Mouse (Mus musculus) CH12.LX (cell line): ENCODE data around the gene Mmp24. TPM values are rescaled to one million over a fixed set of nuclear protein-coding genes. Genes with fewer than 3 reads are reported as not detected.

ENCODE experiments used
- DNase-seq: peaks from one replicate; pipeline ENCODE4 v3.0.0-alpha.2; 2013; ENCODE audit errors: extremely low read depth
- H3K27ac ChIP-seq: 2 replicates; pipeline ENCODE4 v1.5.1; 2012; ENCODE audit warnings: low read depth, mild to moderate bottlenecking, control low read depth, moderate library complexity; ENCODE audit not compliant: insufficient read depth
- H3K27me3 ChIP-seq: replicated peaks from 2 replicates; pipeline ENCODE3; 2012; ENCODE audit warnings: inconsistent platforms
- H3K36me3 ChIP-seq, 2 experiments: replicated peaks in 1 of 2; 2 replicates each; pipeline versions ENCODE3 to v1.6.1; 2012; ENCODE audit warnings: inconsistent platforms in 1 of 2, low read length in 1 of 2, mild to moderate bottlenecking in 1 of 2, mixed read lengths in 1 of 2, moderate library complexity in 1 of 2; ENCODE audit not compliant: control insufficient read depth in 1 of 2, insufficient read depth in 1 of 2
- H3K4me1 ChIP-seq, 2 experiments: 2 replicates each; pipeline ENCODE4 v1.6.1; 2012; ENCODE audit warnings: inconsistent platforms in 1 of 2, moderate library complexity in 1 of 2; ENCODE audit not compliant: insufficient read depth in 2 of 2, control insufficient read depth in 1 of 2
- H3K4me2 ChIP-seq: 2 replicates; pipeline ENCODE4 v1.6.1; 2012; ENCODE audit warnings: low read depth, mild to moderate bottlenecking, control low read depth; ENCODE audit not compliant: poor library complexity, insufficient read depth, severe bottlenecking
- H3K4me3 ChIP-seq, 3 experiments: fragments of 150-350 bp in 1 of 3; sonication (generic) in 1 of 3; replicated peaks in 1 of 3; 2 replicates each; pipeline versions ENCODE3 to v1.5.1; 2011 to 2012; ENCODE audit warnings: low read depth in 2 of 3, low read length in 2 of 3, mild to moderate bottlenecking in 2 of 3, moderate library complexity in 2 of 3, control low read depth in 1 of 3, improper control_type of control experiment in 1 of 3, inconsistent platforms in 1 of 3, mixed read lengths in 1 of 3; ENCODE audit not compliant: poor library complexity in 1 of 3
- H3K79me2 ChIP-seq: replicated peaks from 2 replicates; pipeline ENCODE4 v1.6.1; 2012; ENCODE audit warnings: mild to moderate bottlenecking, moderate library complexity; ENCODE audit not compliant: control insufficient read depth, poor library complexity, insufficient read depth, severe bottlenecking; ENCODE audit errors: extremely low read depth
- H3K9ac ChIP-seq: 2 replicates; pipeline ENCODE4 v1.6.1; 2012; ENCODE audit warnings: low read depth, mild to moderate bottlenecking, control low read depth, moderate library complexity; ENCODE audit not compliant: insufficient read depth
- H3K9me3 ChIP-seq: replicated peaks from 2 replicates; pipeline ENCODE3; 2012; ENCODE audit warnings: low read length, inconsistent platforms, mixed read lengths
- ELF1 ChIP-seq: IDR thresholded peaks from 2 replicates; pipeline ENCODE4 v1.6.1; 2014; ENCODE audit warnings: low read depth, mild to moderate bottlenecking, inconsistent platforms, low read length, improper control_type of control experiment
- GABPA ChIP-seq: IDR thresholded peaks from 2 replicates; pipeline ENCODE4 v1.6.1; 2012; ENCODE audit warnings: low read depth, low read length, improper control_type of control experiment, inconsistent platforms; ENCODE audit not compliant: insufficient replicate concordance
- JUN ChIP-seq: IDR thresholded peaks from 2 replicates; pipeline ENCODE4 v1.6.1; 2011; ENCODE audit warnings: low read depth, mild to moderate bottlenecking, low read length, improper control_type of control experiment, moderate library complexity; ENCODE audit not compliant: insufficient read depth
- JUND ChIP-seq: conservative IDR thresholded peaks from 2 replicates; pipeline ENCODE4 v1.6.1; 2011; ENCODE audit warnings: low read depth, low read length, improper control_type of control experiment
- KAT2A ChIP-seq: IDR thresholded peaks from 2 replicates; pipeline ENCODE4 v1.6.1; 2012; ENCODE audit warnings: low read length, improper control_type of control experiment, inconsistent platforms; ENCODE audit not compliant: insufficient replicate concordance
- MAX ChIP-seq: IDR thresholded peaks from 2 replicates; pipeline ENCODE4 v1.6.1; 2011; ENCODE audit warnings: low read length, improper control_type of control experiment
- MAZ ChIP-seq: IDR thresholded peaks from 2 replicates; pipeline ENCODE4 v1.6.1; 2012; ENCODE audit warnings: low read depth, mild to moderate bottlenecking, inconsistent platforms, low read length, improper control_type of control experiment, moderate library complexity
- MEF2A ChIP-seq: IDR thresholded peaks from 2 replicates; pipeline ENCODE4 v1.6.1; 2014; ENCODE audit warnings: low read depth, mild to moderate bottlenecking, inconsistent platforms, low read length, improper control_type of control experiment, borderline replicate concordance
- MXI1 ChIP-seq: IDR thresholded peaks from 2 replicates; pipeline ENCODE4 v1.6.1; 2011; ENCODE audit warnings: mild to moderate bottlenecking, low read depth, low read length, improper control_type of control experiment
- MYC ChIP-seq: IDR thresholded peaks from 2 replicates; pipeline ENCODE4 v1.6.1; 2011; ENCODE audit warnings: low read depth, mild to moderate bottlenecking, improper control_type of control experiment, low read length
- NELFE ChIP-seq: IDR thresholded peaks from 2 replicates; pipeline ENCODE4 v1.6.1; 2011; ENCODE audit warnings: low read depth, low read length, improper control_type of control experiment
- NRF1 ChIP-seq: IDR thresholded peaks from 2 replicates; pipeline ENCODE4 v1.6.1; 2014; ENCODE audit warnings: low read depth, mild to moderate bottlenecking, inconsistent platforms, low read length, improper control_type of control experiment, moderate library complexity
- PAX5 ChIP-seq: IDR thresholded peaks from 2 replicates; pipeline ENCODE4 v1.6.1; 2012; ENCODE audit warnings: low read length, inconsistent platforms, mixed read lengths
- POLR2AphosphoS2 ChIP-seq: IDR thresholded peaks from 2 replicates; pipeline ENCODE4 v1.6.1; 2011; ENCODE audit warnings: low read depth, low read length, improper control_type of control experiment
- RAD21 ChIP-seq: IDR thresholded peaks from 2 replicates; pipeline ENCODE4 v1.6.1; 2011; ENCODE audit warnings: low read depth, mild to moderate bottlenecking, low read length, improper control_type of control experiment, moderate library complexity
- RCOR1 ChIP-seq: conservative IDR thresholded peaks from 2 replicates; pipeline ENCODE4 v1.6.1; 2012; ENCODE audit warnings: low read depth, mild to moderate bottlenecking, inconsistent platforms, low read length, improper control_type of control experiment
- TBP ChIP-seq: conservative IDR thresholded peaks from 2 replicates; pipeline ENCODE4 v1.6.1; 2011; ENCODE audit warnings: low read depth, low read length, improper control_type of control experiment
- TCF12 ChIP-seq: IDR thresholded peaks from 2 replicates; pipeline ENCODE4 v1.6.1; 2014; ENCODE audit warnings: low read depth, mild to moderate bottlenecking, inconsistent platforms, low read length, improper control_type of control experiment
- UBTF ChIP-seq: IDR thresholded peaks from 2 replicates; pipeline ENCODE4 v1.6.1; 2012; ENCODE audit warnings: low read depth, mild to moderate bottlenecking, inconsistent platforms, low read length, improper control_type of control experiment, moderate library complexity
- dilution Hi-C: fragments of 300-500 bp; cut with MboI; formaldehyde crosslinking; loops from 2 replicates; pipeline ENCODE4 v1.14.3; 2020; ENCODE audit warnings: low sequenced_read_pairs; ENCODE audit not compliant: extremely low pct_unique_long_range_greater_than_20kb, extremely low pct_ligation_motif_present
- in situ Hi-C: fragments of 300-500 bp; cut with MboI; formaldehyde crosslinking; loops from 3 replicates; pipeline ENCODE4 v1.14.3; 2019; ENCODE audit warnings: low sequenced_read_pairs, low pct_ligation_motif_present, low pct_unique_long_range_greater_than_20kb, mixed read lengths
- polyA plus RNA-seq: library from polyadenylated mRNA; unstranded; fragments of >175 nt; gene quantifications from 2 replicates; pipeline ENCODE4 v1.2.1, GENCODE M21; 2012; ENCODE audit warnings: low read depth; ENCODE audit not compliant: insufficient read length
- total RNA-seq, 2 experiments: library from RNA; depleted of rRNA; stranded (reverse); fragments of 300-350 nt in 1 of 2; fragments of >200 nt in 1 of 2; gene quantifications; 2 replicates each; pipeline ENCODE4 v1.2.3; 2012 to 2014

Mmp24 gene
- total and polyA plus RNA-seq, 3 experiments, result 0.42 TPM; not detected in 2

DNA sequence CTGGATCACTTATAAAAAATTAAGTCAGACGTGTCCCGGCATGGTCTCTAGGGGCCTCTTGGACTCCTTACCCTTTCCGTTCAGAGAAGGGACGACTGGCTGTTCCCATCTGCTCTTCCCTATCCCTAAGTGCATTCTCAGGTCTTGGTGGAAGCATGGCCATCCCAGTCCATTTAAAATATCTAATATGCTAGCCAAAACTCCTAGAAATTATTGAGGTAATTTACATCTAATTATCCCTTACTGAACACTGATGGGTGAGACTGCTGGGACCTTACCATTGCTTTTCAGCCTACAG, 2.5 kb downstream of the Mmp24 start:
- no peak for DNase-seq
- TF ChIP-seq JUN (no peak), RCOR1 (no peak), RAD21 (no peak), MEF2A (no peak), POLR2AphosphoS2 (no peak), KAT2A (no peak), TBP (no peak), NRF1 (no peak), JUND (no peak), MAX (no peak), MAZ (no peak), GABPA (no peak), TCF12 (no peak), UBTF (no peak)
- Histone ChIP-seq H3K9me3 (peaks cover 5% of the 10 kb centered on the region), H3K4me2 (no peak overlapping the region), H3K4me1 (peaks cover 5 to 6% of the 10 kb centered on the region in 2 experiments), H3K79me2 (no peaks in the 10 kb centered on the region), H3K9ac (no peak overlapping the region), H3K27ac (no peak overlapping the region), H3K4me3 (no peak overlapping the region), H3K27me3 (peaks cover 65% of the 10 kb centered on the region), H3K36me3 (no peaks in the 10 kb centered on the region)
- dilution Hi-C loops, result no loop called here
- in situ Hi-C loops, result no loop called here

DNA sequence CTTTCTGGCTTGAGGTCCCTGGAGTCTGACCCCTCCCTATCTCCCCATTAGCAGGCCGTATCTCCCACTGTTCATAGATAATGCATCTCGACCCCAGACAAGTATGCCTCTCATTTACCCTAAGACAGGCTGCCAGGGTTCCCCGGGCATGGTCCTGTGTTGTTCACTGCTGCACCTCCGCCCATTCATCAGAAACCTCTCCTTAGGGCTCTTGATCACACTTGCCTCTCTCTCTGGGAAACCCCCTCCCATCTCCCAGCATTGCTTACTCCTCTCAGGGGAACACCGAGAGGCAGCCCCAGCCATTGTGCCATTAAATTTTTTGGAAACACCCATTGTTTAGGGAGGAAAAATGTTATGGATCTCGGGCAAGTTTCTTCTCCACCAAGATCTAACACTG, 2.9 kb downstream of the Mmp24 start:
- peaks cover 5% of the 10 kb centered on the region for H3K9me3 ChIP-seq
- DNase-seq, result no peak

More for the DNA sequence above, 2.9 kb downstream of the Mmp24 start:
- H3K27me3 ChIP-seq, result peaks cover 62% of the 10 kb centered on the region
- TF ChIP-seq MXI1, result no peak
- no peak for TF ChIP-seq MYC
- TF ChIP-seq NELFE, result no peak
- no peak for TF ChIP-seq RAD21
- TF ChIP-seq PAX5, result no peak
- TF ChIP-seq ELF1, result no peak
- no peak overlapping the region for H3K4me2 ChIP-seq
- dilution Hi-C loops (no loop called here), in situ Hi-C loops (no loop called here)
- H3K4me1 ChIP-seq, result peaks cover 5 to 6% of the 10 kb centered on the region in 2 experiments
- no peak overlapping the region for H3K27ac ChIP-seq
- no peaks in the 10 kb centered on the region for H3K36me3 ChIP-seq
- H3K9ac ChIP-seq, result no peak overlapping the region
- H3K79me2 ChIP-seq, result no peaks in the 10 kb centered on the region
- no peak overlapping the region for H3K4me3 ChIP-seq
